Mouse (Mus musculus) limb, embryonic 12.5 days (tissue): Measurements from ENCODE around the gene Zfp934. TPM values are rescaled to one million over a fixed set of nuclear protein-coding genes. Genes with fewer than 3 reads are reported as not detected.

Experiments used
- microRNA-seq: library from miRNA; unstranded; fragments of <30 nt; microRNA quantifications from one replicate; pipeline ENCODE4, GENCODE M21; 2017
- polyA plus RNA-seq: library from polyadenylated mRNA; unstranded; fragments of >200 nt; fragmentation: Nextera tagmentation; extraction: Ambion mirVana; gene quantifications from 2 replicates; pipeline ENCODE4 v1.2.1, GENCODE M21; 2016

Gene Zfp934
- polyA plus RNA-seq, 1 experiment from 2014 or later, result 29.8 TPM

Small RNA genes within 50 kb of the gene (microRNA-seq; reads per million reads assigned to microRNA genes)
- not detected for gene Gm22256

Other genes starting within 250 kb of the Zfp934 start
- gene Gm3604, start 188.0 kb downstream of the Zfp934 start, polyA plus RNA-seq, result 4.1 and 4.2 TPM in 2 replicates
- gene Gm49359, start 104.4 kb downstream of the Zfp934 start, polyA plus RNA-seq, result 18.6 and 18.8 TPM in 2 replicates
- not detected in 2 replicates for gene Zfp935, start 12.7 kb downstream of the Zfp934 start, polyA plus RNA-seq
- gene 6720489N17Rik, start 53.0 kb upstream of the Zfp934 start, polyA plus RNA-seq, result 15.0 and 16.8 TPM in 2 replicates
- 38.5 and 45.0 TPM in 2 replicates for gene Platr25, start 189.5 kb upstream of the Zfp934 start, polyA plus RNA-seq
- 15.6 and 16.4 TPM in 2 replicates for gene Gm5141, start 214.6 kb upstream of the Zfp934 start, polyA plus RNA-seq